Mouse (Mus musculus): ENCODE results near the gene Defb28.

Gene Defb28

GRCm38 (mm10) chr2:152556655-152557054 is 38.6 kb downstream of the Defb28 start:
- DNase-seq (ENCODE audit: low read depth, low spot score) = no peak

GRCm38 (mm10) chr2:152569038-152569437 is 51.0 kb downstream of the Defb28 start, which contains the start of gene Gm17416:
TSS of gene Gm17416 (plus strand) at chr2:152569338.
- DNase-seq (ENCODE audit: low read depth, low spot score) = no peak

DNA sequence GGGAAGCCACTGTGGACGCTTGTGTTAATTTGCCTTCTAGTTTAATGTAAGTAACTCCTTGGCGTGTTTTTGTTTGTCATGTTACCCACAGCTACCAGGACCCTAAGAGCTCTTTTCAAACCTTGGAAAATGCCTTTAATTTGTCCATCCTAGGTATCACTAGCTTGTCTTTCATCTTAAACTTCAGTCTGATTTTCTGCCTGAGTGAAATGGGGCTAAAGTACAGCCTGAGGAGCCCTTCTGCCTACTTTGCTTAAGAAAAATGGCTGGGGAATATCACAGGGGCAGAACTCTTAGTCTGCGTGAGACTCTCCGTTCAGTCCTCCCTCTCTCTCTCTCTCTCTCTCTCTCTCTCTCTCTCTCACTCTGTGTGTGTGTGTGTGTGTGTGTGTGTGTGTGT is 51.8 kb downstream of the Defb28 start:
- DNase-seq (ENCODE audit: low read depth, low spot score) = no peak

DNA sequence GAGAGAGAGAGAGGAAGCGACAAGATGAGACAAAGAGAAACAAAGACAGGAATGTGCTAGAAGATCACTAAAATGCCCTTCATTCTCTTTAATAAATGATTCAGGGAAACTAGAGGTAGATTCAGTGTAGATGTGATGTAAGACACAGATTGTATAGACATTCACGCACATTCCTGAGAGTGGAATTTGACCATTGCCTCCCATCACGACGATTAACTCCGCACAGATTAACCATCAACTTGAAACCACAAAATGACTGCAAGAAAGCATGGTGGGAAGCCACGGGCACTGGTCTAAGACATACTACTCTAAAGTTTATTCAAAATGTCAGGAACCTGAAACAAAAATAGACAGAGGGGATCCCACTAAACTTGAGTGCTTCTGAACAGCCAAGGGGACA is 52.3 kb downstream of the Defb28 start:
- no peak for DNase-seq (ENCODE audit: low read depth, low spot score)

All from embryo, embryonic 11.5 days (tissue).